Mouse (Mus musculus) ES-E14 (cell line): ENCODE data around the gene Socs3. TPM values are rescaled to one million over a fixed set of nuclear protein-coding genes. Genes with fewer than 3 reads are reported as not detected.

Source experiments
- DNase-seq: peaks from one replicate; pipeline ENCODE4 v3.0.0-alpha.2; 2013; ENCODE audit warnings: low read depth, low spot score
- H3K27ac ChIP-seq: 2 replicates; pipeline ENCODE4 v1.5.1; 2012; ENCODE audit warnings: low read depth, mild to moderate bottlenecking, low read length, moderate library complexity, mixed read lengths; ENCODE audit not compliant: poor library complexity, insufficient read depth, severe bottlenecking
- H3K36me3 ChIP-seq: 2 replicates; pipeline ENCODE4 v1.6.1; 2012; ENCODE audit warnings: mild to moderate bottlenecking, low read length, moderate library complexity, mixed read lengths; ENCODE audit not compliant: control insufficient read depth, poor library complexity, insufficient read depth, severe bottlenecking
- H3K4me1 ChIP-seq, 2 experiments: fragments of 150-350 bp in 1 of 2; sonication (generic) in 1 of 2; 2 replicates each; pipeline ENCODE4 v1.6.1; 2012; ENCODE audit warnings: low read length in 2 of 2, mild to moderate bottlenecking in 1 of 2, mixed read lengths in 1 of 2; ENCODE audit not compliant: control insufficient read depth in 2 of 2, insufficient read depth in 2 of 2, poor library complexity in 1 of 2
- H3K4me3 ChIP-seq, 2 experiments: fragments of 150-350 bp in 1 of 2; sonication (generic) in 1 of 2; 2 replicates each; pipeline ENCODE4 v1.5.1; 2012; ENCODE audit warnings: low read length in 2 of 2, low read depth in 1 of 2, mild to moderate bottlenecking in 1 of 2, mixed read lengths in 1 of 2; ENCODE audit not compliant: insufficient read depth in 1 of 2, poor library complexity in 1 of 2, severe bottlenecking in 1 of 2
- H3K9ac ChIP-seq: 2 replicates; pipeline ENCODE4 v1.6.1; 2012; ENCODE audit warnings: low read depth, mild to moderate bottlenecking, low read length, mixed read lengths; ENCODE audit not compliant: poor library complexity, insufficient read depth, severe bottlenecking
- H3K9me3 ChIP-seq: fragments of 150-350 bp; sonication (generic); 2 replicates; pipeline ENCODE4 v1.6.1; 2012; ENCODE audit warnings: low read depth, mild to moderate bottlenecking, low read length; ENCODE audit not compliant: control insufficient read depth, insufficient read depth
- CHD2 ChIP-seq: IDR thresholded peaks from 2 replicates; pipeline ENCODE4 v1.6.1; 2014; ENCODE audit warnings: mild to moderate bottlenecking, low read depth, low read length, inconsistent platforms
- HCFC1 ChIP-seq: IDR thresholded peaks from 2 replicates; pipeline ENCODE4 v1.6.1; 2012; ENCODE audit warnings: low read length, inconsistent platforms, borderline replicate concordance; ENCODE audit not compliant: insufficient read depth
- MAFK ChIP-seq: IDR thresholded peaks from 2 replicates; pipeline ENCODE4 v1.6.1; 2014; ENCODE audit warnings: mild to moderate bottlenecking, low read depth, low read length, inconsistent platforms; ENCODE audit not compliant: insufficient read depth
- ZC3H11A ChIP-seq: IDR thresholded peaks from 2 replicates; pipeline ENCODE4 v1.6.1; 2012; ENCODE audit warnings: low read depth, mild to moderate bottlenecking, inconsistent platforms, low read length, borderline replicate concordance
- ZNF384 ChIP-seq: IDR thresholded peaks from 2 replicates; pipeline ENCODE4 v1.6.1; 2012; ENCODE audit warnings: low read depth, low read length, inconsistent platforms
- in situ Hi-C, 2 experiments: fragments of 600-800 bp; cut with MboI; formaldehyde crosslinking; loops; one replicate each; pipeline ENCODE4 v1.15.1; 2025; ENCODE audit warnings: low sequenced_read_pairs in 2 of 2, inconsistent platforms in 1 of 2; ENCODE audit not compliant: unreplicated experiment in 2 of 2
- total RNA-seq: library from RNA; depleted of rRNA; stranded (reverse); fragments of 300-350 nt; gene quantifications from 2 replicates; pipeline ENCODE4 v1.2.3, GENCODE M21; 2012

Gene Socs3
- total RNA-seq, 1 experiment: 69.8 TPM

DNA sequence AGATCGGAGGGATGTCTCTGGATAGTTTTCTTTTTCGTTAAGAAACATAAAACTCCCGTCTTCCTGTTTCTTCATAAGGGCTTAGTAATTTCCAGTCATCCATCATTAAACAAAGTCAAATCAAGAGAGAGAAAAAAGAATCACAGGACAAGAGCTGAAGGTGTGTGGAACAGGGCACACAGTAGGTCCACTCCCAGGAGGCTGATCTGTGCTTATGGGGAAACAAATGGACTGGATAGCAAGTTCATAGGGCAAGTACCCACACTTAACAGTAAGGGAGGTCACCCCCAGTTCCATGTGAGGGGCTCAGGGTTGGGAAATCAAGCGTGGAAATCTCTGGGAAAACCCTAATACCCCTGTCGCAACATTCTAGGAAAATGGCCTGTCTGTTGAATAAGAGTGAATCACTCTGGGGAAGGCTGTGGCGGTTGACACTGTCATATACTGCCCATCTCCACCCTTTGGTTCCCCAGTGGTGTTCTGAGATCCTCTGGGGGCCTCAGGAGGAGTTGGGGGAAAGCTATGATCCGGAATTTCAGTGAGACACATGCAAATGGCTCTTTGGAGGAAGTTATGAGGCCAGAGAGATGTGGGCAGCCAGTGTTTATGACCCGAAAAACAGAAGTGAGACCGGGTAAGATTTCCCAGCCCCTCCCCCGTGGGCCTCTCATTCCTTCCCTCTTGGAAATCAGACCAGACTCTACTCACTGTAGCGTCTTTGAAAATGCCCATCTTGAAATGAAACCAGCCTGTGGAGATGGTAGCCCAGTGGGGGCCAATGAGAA, 23.5 kb downstream of the Socs3 start:
- no peak overlapping the region for H3K4me3 ChIP-seq
- no peak overlapping the region for H3K9ac ChIP-seq
- no peaks in the 10 kb centered on the region for H3K36me3 ChIP-seq
- no peak overlapping the region for H3K27ac ChIP-seq
- no peak for DNase-seq
- TF ChIP-seq CHD2: no peak
- TF ChIP-seq HCFC1: no peak
- no peak for TF ChIP-seq ZC3H11A
- no peak for TF ChIP-seq MAFK
- TF ChIP-seq ZNF384: no peak
- in situ Hi-C loops: no loop called here
- no peaks in the 10 kb centered on the region for H3K9me3 ChIP-seq
- H3K4me1 ChIP-seq: peaks cover 1 to 14% of the 10 kb centered on the region in 2 experiments; a peak in 3 of 4 replicates

DNA sequence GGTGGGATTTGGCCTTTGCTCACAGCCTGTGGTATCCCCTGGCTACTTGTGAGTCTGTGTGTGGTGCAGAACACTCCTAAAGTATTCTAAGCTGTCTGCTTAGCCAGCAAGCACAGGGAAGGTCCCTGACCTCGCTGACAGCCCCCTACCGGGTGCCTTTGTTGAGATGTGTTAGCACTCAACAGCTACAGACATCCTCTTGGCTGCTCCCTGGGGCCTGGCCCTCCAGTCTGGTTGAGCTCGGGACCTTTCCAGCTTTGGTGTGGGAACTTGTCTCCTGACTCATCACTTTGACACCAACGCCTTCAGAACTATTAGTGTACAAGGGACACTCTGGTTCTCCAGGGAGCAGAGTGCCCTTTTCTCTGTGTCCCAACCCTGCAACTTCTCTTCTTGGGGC, 28.0 kb downstream of the Socs3 start:
- Histone ChIP-seq H3K4me1 (peaks cover 1 to 17% of the 10 kb centered on the region in 2 experiments; a peak in 2 of 4 replicates), H3K36me3 (no peaks in the 10 kb centered on the region), H3K9ac (no peak overlapping the region), H3K9me3 (no peaks in the 10 kb centered on the region), H3K4me3 (no peak overlapping the region), H3K27ac (no peak overlapping the region)
- DNase-seq: no peak
- TF ChIP-seq ZC3H11A: no peak
- no peak for TF ChIP-seq ZNF384
- no peak for TF ChIP-seq MAFK
- TF ChIP-seq CHD2: no peak
- no peak for TF ChIP-seq HCFC1
- in situ Hi-C loops: no loop called here

DNA sequence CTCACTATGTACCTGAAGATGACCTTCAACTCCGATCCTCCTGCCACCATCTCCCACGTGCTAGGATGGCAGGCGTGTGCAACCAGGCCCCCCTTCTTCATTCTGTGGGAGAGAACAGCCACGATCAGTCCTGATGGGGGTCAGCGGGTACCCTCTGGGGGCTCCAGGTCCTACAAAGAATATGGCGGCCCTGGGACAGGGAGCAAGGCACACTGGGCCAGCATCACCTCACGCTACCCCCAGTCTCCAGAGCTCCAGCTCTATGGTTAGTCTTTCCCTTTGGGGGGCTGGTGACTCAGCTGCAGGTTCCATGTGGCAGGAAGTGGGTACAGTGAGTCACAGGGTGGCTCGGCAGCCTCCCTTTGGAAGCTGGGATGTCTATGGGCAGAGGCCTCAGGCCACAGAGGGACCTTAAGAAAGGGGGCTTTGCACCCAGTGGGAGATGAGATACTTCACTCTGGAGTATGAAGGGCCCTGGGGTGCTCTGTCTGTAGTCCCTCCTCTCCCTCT, 28.5 kb downstream of the Socs3 start:
- in situ Hi-C loops: no loop called here
- Histone ChIP-seq H3K9ac (no peak overlapping the region), H3K9me3 (no peaks in the 10 kb centered on the region), H3K27ac (no peak overlapping the region), H3K36me3 (no peaks in the 10 kb centered on the region), H3K4me3 (no peak overlapping the region), H3K4me1 (peaks cover 5 to 20% of the 10 kb centered on the region in 2 experiments; a peak in 2 of 4 replicates)
- TF ChIP-seq ZNF384 (no peak), CHD2 (no peak), MAFK (no peak), HCFC1 (no peak), ZC3H11A (no peak)
- no peak for DNase-seq

DNA sequence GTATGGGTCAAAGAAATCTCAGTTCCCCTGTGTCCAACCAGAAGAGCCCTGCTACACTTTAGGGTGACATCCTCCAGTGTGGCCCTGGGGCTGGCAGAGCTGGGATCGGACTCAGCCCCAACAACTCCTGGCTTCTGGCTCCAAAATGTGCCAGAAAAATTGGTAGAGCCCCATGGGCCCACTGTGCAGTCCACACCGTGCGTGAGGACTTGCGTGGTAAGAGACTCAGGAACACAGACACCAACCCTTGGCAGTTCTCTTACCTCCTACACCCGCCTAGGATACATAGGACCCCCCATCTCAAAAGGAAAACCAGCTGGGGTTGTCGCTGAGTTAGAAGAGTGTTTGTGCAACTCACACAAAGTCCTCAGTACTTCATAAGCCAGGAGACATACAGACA, 29.0 kb downstream of the Socs3 start:
- Histone ChIP-seq H3K27ac (no peak overlapping the region), H3K9ac (no peak overlapping the region), H3K9me3 (no peaks in the 10 kb centered on the region), H3K4me3 (no peak overlapping the region), H3K4me1 (peaks cover 5 to 25% of the 10 kb centered on the region in 2 experiments; a peak in 2 of 4 replicates), H3K36me3 (no peaks in the 10 kb centered on the region)
- DNase-seq: no peak
- in situ Hi-C loops: no loop called here
- no peak for TF ChIP-seq ZC3H11A
- TF ChIP-seq HCFC1: no peak
- no peak for TF ChIP-seq CHD2
- TF ChIP-seq ZNF384: no peak
